Mouse (Mus musculus) C2C12 (cell line): ENCODE measurements around the gene Rab40c.

Experiments
- CEBPB ChIP-seq: IDR thresholded peaks from one replicate; pipeline ENCODE4 v1.6.1; 2011; ENCODE audit warnings: low read depth, mild to moderate bottlenecking, control low read depth, moderate library complexity
- CTCF ChIP-seq: IDR thresholded peaks from one replicate; pipeline ENCODE4 v1.5.1; 2011; ENCODE audit not compliant: control insufficient read depth, insufficient read depth, insufficient read length
- FOSL1 ChIP-seq: IDR thresholded peaks from one replicate; pipeline ENCODE4 v1.8.0; 2011; ENCODE audit warnings: mild to moderate bottlenecking, low read length; ENCODE audit not compliant: poor library complexity, insufficient read depth, severe bottlenecking
- MAX ChIP-seq: IDR thresholded peaks from one replicate; pipeline ENCODE4 v1.6.1; 2011; ENCODE audit warnings: mild to moderate bottlenecking, control low read depth
- MYOD1 ChIP-seq: IDR thresholded peaks from one replicate; pipeline ENCODE4 v1.6.1; 2011; ENCODE audit warnings: low read depth; ENCODE audit not compliant: control insufficient read depth, insufficient read length
- MYOG ChIP-seq: IDR thresholded peaks from one replicate; pipeline ENCODE4 v1.6.1; 2011; ENCODE audit not compliant: control insufficient read depth, insufficient read length; ENCODE audit errors: extremely low read depth
- USF1 ChIP-seq: IDR thresholded peaks from one replicate; pipeline ENCODE4 v1.6.1; 2011; ENCODE audit warnings: low read depth, mild to moderate bottlenecking, control low read depth, moderate library complexity

DNA sequence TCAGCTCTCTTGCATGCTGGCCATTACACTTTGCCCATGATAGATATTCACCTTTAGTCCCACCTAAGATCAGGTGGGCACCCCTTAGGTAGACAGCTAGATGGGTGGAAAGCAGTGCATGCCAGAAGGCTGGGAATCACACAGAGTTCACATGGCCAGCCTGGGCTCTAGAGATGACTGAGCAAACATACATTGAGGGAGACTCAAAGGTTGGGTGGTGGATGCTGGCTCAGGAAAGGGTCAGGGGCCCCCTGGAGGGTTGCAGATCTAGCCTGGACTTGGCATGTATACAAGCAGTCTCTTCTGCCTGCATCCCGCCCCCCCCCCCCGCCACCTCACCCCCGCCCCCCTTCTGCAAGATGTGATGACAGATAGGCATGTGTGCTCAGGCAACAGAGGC, 31.2 kb upstream of the Rab40c start:
- TF ChIP-seq MAX (no peak), CTCF (no peak), CEBPB (no peak), MYOG (no peak), USF1 (no peak), FOSL1 (no peak), MYOD1 (no peak)
